Mouse (Mus musculus) testis, adult 2 months (tissue): ENCODE measurements around the gene Fuca1. TPM values are rescaled to one million over a fixed set of nuclear protein-coding genes. Genes with fewer than 3 reads are reported as not detected.

Experiments used
- H3K27ac ChIP-seq: fragments of 200-500 bp; 2 replicates; pipeline ENCODE4 v1.5.1; 2012; ENCODE audit warnings: low read depth, low read length; ENCODE audit not compliant: control insufficient read depth, insufficient read depth
- H3K27me3 ChIP-seq: fragments of 200-500 bp; 2 replicates; pipeline ENCODE4 v1.6.1; 2012; ENCODE audit warnings: mild to moderate bottlenecking, low read length, moderate library complexity; ENCODE audit not compliant: control insufficient read depth, insufficient read depth
- H3K36me3 ChIP-seq: fragments of 200-500 bp; 2 replicates; pipeline ENCODE4 v1.6.1; 2012; ENCODE audit warnings: mild to moderate bottlenecking, low read length; ENCODE audit not compliant: control insufficient read depth, insufficient read depth
- H3K4me1 ChIP-seq: fragments of 200-500 bp; 2 replicates; pipeline ENCODE4 v1.6.1; 2012; ENCODE audit warnings: low read length; ENCODE audit not compliant: control insufficient read depth, insufficient read depth
- H3K4me3 ChIP-seq: fragments of 200-500 bp; 2 replicates; pipeline ENCODE4 v1.5.1; 2012; ENCODE audit warnings: low read depth, mild to moderate bottlenecking, low read length, moderate library complexity, mixed read lengths; ENCODE audit not compliant: control insufficient read depth
- CTCF ChIP-seq: fragments of 200-500 bp; IDR thresholded peaks from 2 replicates; pipeline ENCODE4 v1.5.1; 2012; ENCODE audit warnings: low read depth, mild to moderate bottlenecking, inconsistent platforms, low read length, moderate library complexity; ENCODE audit not compliant: control insufficient read depth, insufficient read depth, insufficient replicate concordance
- POLR2A ChIP-seq: fragments of 200-500 bp; IDR thresholded peaks from 2 replicates; pipeline ENCODE4 v1.6.1; 2012; ENCODE audit warnings: low read depth, mild to moderate bottlenecking, inconsistent platforms, low read length, moderate library complexity; ENCODE audit not compliant: control insufficient read depth
- polyA plus RNA-seq: library from polyadenylated mRNA; depleted of rRNA; stranded (reverse); fragments of >200 nt; gene quantifications from 2 replicates; pipeline ENCODE4 v1.2.3, GENCODE M21; 2012; rRNA removed

Fuca1 gene
- 76.9 and 84.0 TPM in 2 replicates for polyA plus RNA-seq

GRCm38 (mm10) chr4:135920304-135921241, at the start of gene Fuca1:
TSS of gene Fuca1 (plus strand) at chr4:135920735.
- Histone ChIP-seq H3K27ac (peak within 1 kb of the TSS; percentile 70), H3K36me3 (no peaks in the 10 kb centered on the region), H3K4me3 (peak within 1 kb of the TSS; percentile 90), H3K27me3 (no peaks in the 10 kb centered on the region), H3K4me1 (peaks cover 16% of the 10 kb centered on the region)
- peak; percentile 73 for TF ChIP-seq POLR2A
- peak; percentile 81 for TF ChIP-seq CTCF

GRCm38 (mm10) chr4:135872015-135872414, 48.5 kb upstream of the Fuca1 start:
- peaks cover 3% of the 10 kb centered on the region for H3K36me3 ChIP-seq
- H3K27ac ChIP-seq = peak overlapping the region; percentile 65
- H3K4me3 ChIP-seq = peak overlapping the region; percentile 73
- no peak for TF ChIP-seq POLR2A
- no peak for TF ChIP-seq CTCF
- no peaks in the 10 kb centered on the region for H3K27me3 ChIP-seq
- peaks cover 18% of the 10 kb centered on the region for H3K4me1 ChIP-seq

GRCm38 (mm10) chr4:135872589-135873391, 47.7 kb upstream of the Fuca1 start:
- Histone ChIP-seq H3K4me1 (peaks cover 19% of the 10 kb centered on the region), H3K36me3 (peaks cover 3% of the 10 kb centered on the region), H3K27me3 (no peaks in the 10 kb centered on the region), H3K4me3 (peak overlapping the region; percentile 96), H3K27ac (peak overlapping the region; percentile 99)
- TF ChIP-seq POLR2A = no peak

- TF ChIP-seq CTCF = no peak
- peak; percentile 88 for TF ChIP-seq POLR2A
These were observed 46.9 kb upstream of the Fuca1 start, which contains the start of gene Pnrc2 for GRCm38 (mm10) chr4:135873526-135874202. TSS of gene Pnrc2 (minus strand) at chr4:135873850.

DNA sequence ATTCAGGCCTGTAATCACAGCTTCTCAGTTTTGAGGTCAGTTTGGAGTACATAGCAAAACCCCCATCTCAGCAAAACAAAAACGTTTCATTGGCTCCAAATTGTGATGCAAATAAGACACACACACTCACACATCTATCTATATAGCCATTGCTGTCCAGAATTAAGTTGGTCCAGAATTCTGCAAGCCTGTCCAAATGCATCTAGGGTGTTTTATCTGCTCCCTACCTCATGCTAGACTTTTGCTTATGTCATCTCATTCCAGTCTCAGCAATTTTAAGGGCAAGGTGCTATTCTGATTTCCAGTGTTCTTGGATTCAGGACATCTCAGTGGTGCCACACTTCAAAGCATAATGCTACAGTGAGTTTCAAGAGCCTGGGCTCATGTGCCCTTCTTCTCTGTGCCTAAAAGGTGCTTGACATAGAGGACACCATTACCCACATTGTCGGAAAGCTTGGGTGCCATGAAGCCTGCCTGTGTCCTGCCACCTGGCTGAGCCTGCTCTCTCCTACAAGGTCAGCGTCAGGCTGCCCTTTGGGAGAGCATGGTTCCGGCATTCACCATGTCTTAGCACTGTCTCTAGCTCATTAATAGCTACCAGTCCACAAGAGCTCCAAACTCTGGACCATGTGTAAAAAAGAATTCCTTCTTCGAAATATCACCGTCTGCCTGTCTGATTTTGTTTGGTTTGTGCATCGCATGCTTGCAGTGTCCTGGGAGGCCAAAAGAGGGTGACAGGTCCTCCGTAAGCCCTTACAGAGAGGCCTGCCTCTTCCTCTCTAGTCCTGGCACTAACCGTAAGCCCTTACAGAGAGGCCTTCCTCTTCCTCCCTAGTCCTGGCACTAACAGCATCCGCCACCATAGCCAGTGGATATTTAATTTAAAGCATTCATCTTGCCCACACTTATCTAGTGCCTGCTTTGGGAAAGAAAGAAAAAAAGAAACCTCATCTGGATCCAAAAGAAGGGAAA, 45.7 kb upstream of the Fuca1 start:
- peak overlapping the region; percentile 96 for H3K4me3 ChIP-seq
- H3K27ac ChIP-seq = peak overlapping the region; percentile 94
- peaks cover 3% of the 10 kb centered on the region for H3K36me3 ChIP-seq
- TF ChIP-seq POLR2A (no peak), CTCF (no peak)
- H3K27me3 ChIP-seq = no peaks in the 10 kb centered on the region
- peaks cover 19% of the 10 kb centered on the region for H3K4me1 ChIP-seq

More at GRCm38 (mm10) chr4:135873526-135874202, 46.9 kb upstream of the Fuca1 start, which contains the start of gene Pnrc2:
- H3K4me1 ChIP-seq = peaks cover 19% of the 10 kb centered on the region
- H3K27ac ChIP-seq = peak within 1 kb of the TSS; percentile 99
- H3K4me3 ChIP-seq = peak within 1 kb of the TSS; percentile 96
- H3K27me3 ChIP-seq = no peaks in the 10 kb centered on the region
- H3K36me3 ChIP-seq = peaks cover 3% of the 10 kb centered on the region

GRCm38 (mm10) chr4:135875546-135875945, 45.0 kb upstream of the Fuca1 start:
- Histone ChIP-seq H3K27me3 (no peaks in the 10 kb centered on the region), H3K4me1 (peaks cover 19% of the 10 kb centered on the region), H3K36me3 (peaks cover 3% of the 10 kb centered on the region), H3K4me3 (no peak overlapping the region; the same call in 1 of the 2 replicates), H3K27ac (peak overlapping the region; percentile 90)
- no peak for TF ChIP-seq CTCF
- TF ChIP-seq POLR2A = no peak
